Mouse (Mus musculus) lung, embryonic 16.5 days (tissue): ENCODE results near the gene Oxa1l. TPM values are rescaled to one million over a fixed set of nuclear protein-coding genes. Genes with fewer than 3 reads are reported as not detected.

Experiments used
- polyA plus RNA-seq: library from polyadenylated mRNA; unstranded; fragments of >200 nt; fragmentation: Nextera tagmentation; extraction: Ambion mirVana; gene quantifications from 2 replicates; pipeline ENCODE4 v1.2.1, GENCODE M21; 2015

Oxa1l gene
- polyA plus RNA-seq, 1 experiment from 2014 or later = 40.3 TPM

Other genes starting within 250 kb of the Oxa1l start
- 430 and 439 TPM in 2 replicates for gene Dad1, start 106.7 kb upstream of the Oxa1l start, polyA plus RNA-seq
- 61.5 and 67.0 TPM in 2 replicates for gene Abhd4, start 106.6 kb upstream of the Oxa1l start, polyA plus RNA-seq
- gene Olfr49, start 75.9 kb upstream of the Oxa1l start, polyA plus RNA-seq = not detected in 2 replicates
- gene Slc7a7, start 56.9 kb downstream of the Oxa1l start, polyA plus RNA-seq = 14.2 and 17.0 TPM in 2 replicates
- 258 and 287 TPM in 2 replicates for gene Mrpl52, start 66.1 kb downstream of the Oxa1l start, polyA plus RNA-seq
- 176 and 183 TPM in 2 replicates for gene Mmp14, start 70.8 kb downstream of the Oxa1l start, polyA plus RNA-seq
- gene Lrp10, start 103.3 kb downstream of the Oxa1l start, polyA plus RNA-seq = 61.9 and 64.2 TPM in 2 replicates
- gene Rem2, start 115.3 kb downstream of the Oxa1l start, polyA plus RNA-seq = 19.6 and 22.4 TPM in 2 replicates
- 73.5 and 77.6 TPM in 2 replicates for gene Prmt5, start 156.7 kb downstream of the Oxa1l start, polyA plus RNA-seq
- gene Haus4, start 193.8 kb downstream of the Oxa1l start, polyA plus RNA-seq = 52.3 and 57.1 TPM in 2 replicates
- 41.1 and 41.2 TPM in 2 replicates for gene Ajuba, start 216.7 kb downstream of the Oxa1l start, polyA plus RNA-seq
- gene 4931414P19Rik, start 245.2 kb downstream of the Oxa1l start, polyA plus RNA-seq = 11.6 and 12.7 TPM in 2 replicates